Mouse (Mus musculus) embryonic facial prominence, embryonic 14.5 days (tissue): Measurements from ENCODE around the gene Olfr1408. TPM values are rescaled to one million over a fixed set of nuclear protein-coding genes. Genes with fewer than 3 reads are reported as not detected.

Experiments
- ATAC-seq: fragments of 200-750 bp; cut with Nextera tagmentation; 2 replicates; pipeline ENCODE4 v1.8.0; 2017; ENCODE audit warnings: low read depth, moderate number of reproducible peaks, moderate TSS enrichment
- DNase-seq: peaks from one replicate; pipeline ENCODE4 v3.0.0-alpha.2; 2015; ENCODE audit warnings: low spot score
- H3K27ac ChIP-seq: fragments of 300-500 bp; sonication (generic); replicated peaks from 2 replicates; pipeline ENCODE4 v1.5.1; 2014; ENCODE audit warnings: low read depth, mild to moderate bottlenecking, low read length, moderate library complexity
- H3K27me3 ChIP-seq: fragments of 300-500 bp; sonication (generic); replicated peaks from 2 replicates; pipeline ENCODE4 v1.6.1; 2014; ENCODE audit warnings: low read length; ENCODE audit not compliant: control insufficient read depth, insufficient read depth
- H3K36me3 ChIP-seq: fragments of 300-500 bp; sonication (generic); 2 replicates; pipeline ENCODE4 v1.6.1; 2014; ENCODE audit warnings: low read length, mixed read lengths; ENCODE audit not compliant: control insufficient read depth, insufficient read depth
- H3K4me1 ChIP-seq: fragments of 300-500 bp; sonication (generic); 2 replicates; pipeline ENCODE4 v1.6.1; 2014; ENCODE audit warnings: antibody characterized with exemption, low read length; ENCODE audit not compliant: control insufficient read depth, insufficient read depth
- H3K4me2 ChIP-seq: fragments of 300-500 bp; sonication (generic); 2 replicates; pipeline ENCODE4 v1.6.1; 2014; ENCODE audit warnings: low read depth, mild to moderate bottlenecking, low read length, moderate library complexity, mixed read lengths
- H3K4me3 ChIP-seq: fragments of 300-500 bp; sonication (generic); 2 replicates; pipeline ENCODE4 v1.5.1; 2014; ENCODE audit warnings: low read depth, mild to moderate bottlenecking, low read length
- H3K9ac ChIP-seq: fragments of 300-500 bp; sonication (generic); 2 replicates; pipeline ENCODE4 v1.6.1; 2014; ENCODE audit warnings: low read depth, mild to moderate bottlenecking, low read length, moderate library complexity, mixed read lengths
- H3K9me3 ChIP-seq: fragments of 300-500 bp; sonication (generic); 2 replicates; pipeline ENCODE4 v1.6.1; 2016; ENCODE audit warnings: low read length; ENCODE audit not compliant: control insufficient read depth
- WGBS: fragments of 180-500 bp; shearing (Covaris S2); extraction: QIAGEN DNeasy Blood & Tissue Kit; methylation state at CpG from one replicate; pipeline ENCODE4 v1.1.7; 2014; 5-methylcytosine and 5-hydroxymethylcytosine counted together
- polyA plus RNA-seq: library from polyadenylated mRNA; unstranded; fragments of >200 nt; fragmentation: Nextera tagmentation; extraction: Ambion mirVana; gene quantifications from 2 replicates; pipeline ENCODE4 v1.2.1, GENCODE M21; 2014

The Olfr1408 gene
- polyA plus RNA-seq, result not detected in 2 replicates

DNA sequence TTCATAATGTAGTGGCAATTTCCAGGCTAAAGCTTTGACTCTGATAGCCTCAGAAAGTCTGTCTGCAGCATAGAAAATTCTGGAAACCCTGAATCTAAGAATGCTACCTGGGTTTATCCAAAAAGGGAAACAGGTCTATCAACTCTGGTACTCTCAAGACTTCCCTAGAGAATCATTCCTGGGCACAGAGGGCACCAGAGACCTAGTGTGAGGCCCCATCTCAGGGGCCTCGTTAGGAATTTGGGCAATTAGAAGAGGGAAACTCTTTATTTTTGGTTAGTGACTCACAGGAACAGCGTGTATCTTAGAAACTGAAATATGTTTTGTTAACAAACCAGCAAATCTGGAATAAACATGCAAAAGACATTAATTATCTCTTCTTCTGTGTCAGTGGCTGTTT, at the start of gene Olfr1408:
Olfr1408 (minus strand) TSS at position 101 of the 400 bp plus-strand sequence.
- Histone ChIP-seq H3K9ac (no peak within 1 kb of the TSS), H3K36me3 (no peaks in the 10 kb centered on the region), H3K27ac (no peak within 1 kb of the TSS), H3K4me1 (no peaks in the 10 kb centered on the region), H3K27me3 (no peaks in the 10 kb centered on the region), H3K4me2 (no peak within 1 kb of the TSS), H3K4me3 (no peak within 1 kb of the TSS), H3K9me3 (no peaks in the 10 kb centered on the region)
- DNase-seq, result no peak
- 66% methylated on average over 2 of the region's 2 CpGs for WGBS
- ATAC-seq, result no peak

DNA sequence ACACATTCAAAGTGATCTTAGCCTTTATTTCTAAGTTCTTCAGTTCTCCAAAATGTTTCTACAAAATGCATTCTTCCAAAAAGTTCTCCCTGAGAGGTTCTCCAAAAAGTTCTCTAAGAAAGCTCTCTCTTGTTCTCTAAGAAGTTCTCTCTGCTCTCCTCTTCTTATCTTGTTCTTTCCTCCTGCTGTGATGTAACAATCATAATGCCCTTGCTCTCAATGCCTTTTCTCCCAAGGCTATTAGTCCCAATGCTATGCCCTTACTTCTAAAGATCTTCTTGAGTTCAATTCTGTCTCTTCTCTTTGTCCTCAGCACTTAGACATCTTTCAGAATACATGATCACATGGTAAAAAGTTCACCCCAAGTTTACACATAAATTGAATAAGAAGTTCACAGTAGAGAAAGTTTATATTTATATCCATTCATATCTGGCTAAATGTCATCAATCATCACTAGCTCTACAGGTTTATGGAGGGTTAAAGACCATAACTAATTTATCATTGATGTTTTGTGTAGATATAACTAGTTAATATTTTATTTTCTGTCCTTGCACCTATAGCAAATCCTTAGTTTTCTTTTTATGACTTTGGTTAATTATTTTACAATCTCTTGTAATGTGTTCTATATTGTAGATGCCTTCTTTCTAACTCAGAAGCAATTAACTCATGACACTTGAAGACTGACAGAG, 37.1 kb upstream of the Olfr1408 start:
- no peaks in the 10 kb centered on the region for H3K9me3 ChIP-seq
- no peaks in the 10 kb centered on the region for H3K27me3 ChIP-seq
- H3K9ac ChIP-seq, result no peak overlapping the region
- H3K4me2 ChIP-seq, result no peak overlapping the region
- H3K4me1 ChIP-seq, result no peaks in the 10 kb centered on the region
- H3K27ac ChIP-seq, result no peak overlapping the region
- H3K36me3 ChIP-seq, result no peaks in the 10 kb centered on the region
- no peak for ATAC-seq
- no peak overlapping the region for H3K4me3 ChIP-seq
- DNase-seq, result no peak

Other genes with a start within 250 kb of the Olfr1408 start
- not detected in 2 replicates for gene Apcs, start 242.3 kb downstream of the Olfr1408 start, polyA plus RNA-seq
- not detected in 2 replicates for gene Olfr16, start 187.0 kb downstream of the Olfr1408 start, polyA plus RNA-seq
- gene Olfr1406, start 53.3 kb upstream of the Olfr1408 start, polyA plus RNA-seq, result 0.29 TPM in 1 of 2 replicates, not detected in the other
- gene Olfr218, start 60.4 kb upstream of the Olfr1408 start, polyA plus RNA-seq, result not detected in 2 replicates
- gene Olfr1404, start 75.0 kb upstream of the Olfr1408 start, polyA plus RNA-seq, result 0.17 TPM in 2 replicates
- gene Fcer1a, start 89.8 kb upstream of the Olfr1408 start, polyA plus RNA-seq, result 0.21 TPM in 1 of 2 replicates, not detected in the other
- gene Olfr418, start 128.6 kb upstream of the Olfr1408 start, polyA plus RNA-seq, result not detected in 2 replicates
- gene Mptx2, start 140.4 kb upstream of the Olfr1408 start, polyA plus RNA-seq, result not detected in 2 replicates
- gene Ackr1, start 196.4 kb upstream of the Olfr1408 start, polyA plus RNA-seq, result 1.6 and 3.9 TPM in 2 replicates
- 0.53 and 1.3 TPM in 2 replicates for gene Aim2, start 213.5 kb upstream of the Olfr1408 start, polyA plus RNA-seq
- gene Cadm3, start 230.3 kb upstream of the Olfr1408 start, polyA plus RNA-seq, result 11.6 and 12.3 TPM in 2 replicates